ENCODE assay signal across 14 mouse cellular contexts in genomic region chr2:102277946-102278345, GRCm38 (mm10).
DNase-seq lines count a peak whose midpoint lies in the region; ATAC-seq and TF ChIP-seq lines count a peak whose summit lies in the region.
"Had no signal": no experiment of that assay in that cellular context is flagged by ENCODE, and none has a peak within 500 bp of the region (broad histone marks: within the 10 kb centered on the region; RNA-seq: fewer than 3 reads in every experiment).

No protein-coding gene starts in this region.

- no peak overlapping the region for H3K9ac ChIP-seq in kidney, postnatal 0 days (ENCODE audit: low read depth, low read length)
- no peak overlapping the region for H3K9ac ChIP-seq in kidney, embryonic 14.5 days (ENCODE audit: low read depth, low read length)
- H3K9ac ChIP-seq in stomach, postnatal 0 days (ENCODE audit: low read length), result no peak overlapping the region
- H3K9ac ChIP-seq: heart, embryonic 12.5 days; liver, embryonic 15.5 days had no signal

- TF ChIP-seq CTCF in kidney, postnatal 0 days (IDR thresholded peaks at IDR 0.05; ENCODE audit: low read depth), result no peak
- no peak for TF ChIP-seq CTCF in stomach, postnatal 0 days (IDR thresholded peaks at IDR 0.05; ENCODE audit: low read depth)

- no peak for TF ChIP-seq EP300 in stomach, postnatal 0 days (optimal IDR thresholded peaks at IDR 0.05)

- ATAC-seq in kidney, postnatal 0 days (replicated peaks; ENCODE audit: low FRiP score, low read depth), result no peak
- ATAC-seq in kidney, embryonic 14.5 days (ENCODE audit: low FRiP score, low TSS enrichment), result no peak
- ATAC-seq in stomach, postnatal 0 days (ENCODE audit: low FRiP score, low TSS enrichment), result no peak
- ATAC-seq: forebrain, embryonic 16.5 days; intestine, postnatal 0 days had no signal

- H3K4me1 ChIP-seq in kidney, postnatal 0 days (replicated peaks; ENCODE audit: insufficient read depth, low read length), result no peaks in the 10 kb centered on the region
- no peaks in the 10 kb centered on the region for H3K4me1 ChIP-seq in kidney, embryonic 14.5 days (ENCODE audit: control insufficient read depth, insufficient read depth, low read length)
- H3K4me1 ChIP-seq in limb, embryonic 10.5 days, result peaks cover 15% of the 10 kb centered on the region
- no peaks in the 10 kb centered on the region for H3K4me1 ChIP-seq in stomach, postnatal 0 days (replicated peaks; ENCODE audit: control insufficient read depth, insufficient read depth)
- H3K4me1 ChIP-seq: heart, embryonic 12.5 days; liver, embryonic 15.5 days had no signal

- H3K36me3 ChIP-seq in kidney, postnatal 0 days (ENCODE audit: insufficient read depth, low read length), result no peaks in the 10 kb centered on the region
- no peaks in the 10 kb centered on the region for H3K36me3 ChIP-seq in kidney, embryonic 14.5 days (ENCODE audit: control insufficient read depth, insufficient read depth, low read length)
- H3K36me3 ChIP-seq in limb, embryonic 10.5 days, result no peaks in the 10 kb centered on the region
- no peaks in the 10 kb centered on the region for H3K36me3 ChIP-seq in stomach, postnatal 0 days (ENCODE audit: control insufficient read depth, insufficient read depth, low read length)
- H3K36me3 ChIP-seq: heart, embryonic 12.5 days; liver, embryonic 15.5 days had no signal

- WGBS in kidney, postnatal 0 days, result 42% methylated on average over 1 of the region's 1 CpGs
- WGBS in kidney, embryonic 14.5 days, result 56% methylated on average over 1 of the region's 1 CpGs
- 46% methylated on average over 1 of the region's 1 CpGs for WGBS in limb, embryonic 10.5 days
- 38% methylated on average over 1 of the region's 1 CpGs for WGBS in stomach, postnatal 0 days

- H3K9me3 ChIP-seq in kidney, postnatal 0 days (replicated peaks; ENCODE audit: low read length), result no peaks in the 10 kb centered on the region
- H3K9me3 ChIP-seq in kidney, embryonic 14.5 days (ENCODE audit: control insufficient read depth, low read length), result no peaks in the 10 kb centered on the region
- no peaks in the 10 kb centered on the region for H3K9me3 ChIP-seq in limb, embryonic 10.5 days (replicated peaks)
- H3K9me3 ChIP-seq in stomach, postnatal 0 days (ENCODE audit: control insufficient read depth, low read length), result no peaks in the 10 kb centered on the region
- H3K9me3 ChIP-seq: heart, embryonic 12.5 days; liver, embryonic 15.5 days had no signal

- DNase-seq in kidney, postnatal 0 days (ENCODE audit: low spot score), result peak; percentile 60
- peak; percentile 44 for DNase-seq in A20 (ENCODE audit: low read depth, low spot score)
- DNase-seq in c-Kit-positive CD71-positive TER-119-negative erythroid progenitor cells, embryonic 14.5 days (ENCODE audit: low read depth), result peak; percentile 2
- DNase-seq in limb, embryonic 10.5 days (ENCODE audit: low spot score), result peak; percentile 43
- DNase-seq in stomach, postnatal 0 days (ENCODE audit: low spot score), result no peak
- no peak for DNase-seq in right cerebral cortex, adult 18-20 months
- DNase-seq in yolk sac, embryonic 10.5 days (ENCODE audit: low spot score), result no peak
- DNase-seq: cerebellum, postnatal 14 days had no signal

- no peak overlapping the region for H3K27ac ChIP-seq in kidney, postnatal 0 days
- no peak overlapping the region for H3K27ac ChIP-seq in kidney, embryonic 14.5 days (ENCODE audit: low read depth, low read length)
- H3K27ac ChIP-seq in limb, embryonic 10.5 days, result no peak overlapping the region
- H3K27ac ChIP-seq in stomach, postnatal 0 days (replicated peaks), result no peak overlapping the region
- H3K27ac ChIP-seq: liver, embryonic 15.5 days had no signal

- H3K4me3 ChIP-seq in kidney, postnatal 0 days (replicated peaks; ENCODE audit: low read depth, low read length), result no peak overlapping the region
- H3K4me3 ChIP-seq in kidney, embryonic 14.5 days (ENCODE audit: low read length), result no peak overlapping the region
- H3K4me3 ChIP-seq in limb, embryonic 10.5 days, result no peak overlapping the region
- H3K4me3 ChIP-seq in stomach, postnatal 0 days (ENCODE audit: low read depth, low read length), result no peak overlapping the region
- H3K4me3 ChIP-seq: heart, embryonic 12.5 days; liver, embryonic 15.5 days had no signal

- no peak overlapping the region for H3K4me2 ChIP-seq in kidney, postnatal 0 days (ENCODE audit: low read length)
- H3K4me2 ChIP-seq in kidney, embryonic 14.5 days (replicated peaks; ENCODE audit: low read depth, low read length), result no peak overlapping the region
- H3K4me2 ChIP-seq in stomach, postnatal 0 days (replicated peaks; ENCODE audit: low read depth), result no peak overlapping the region
- H3K4me2 ChIP-seq: heart, embryonic 12.5 days; liver, embryonic 15.5 days had no signal

- no peaks in the 10 kb centered on the region for H3K27me3 ChIP-seq in kidney, postnatal 0 days (ENCODE audit: insufficient read depth, low read length)
- no peaks in the 10 kb centered on the region for H3K27me3 ChIP-seq in kidney, embryonic 14.5 days (ENCODE audit: control insufficient read depth, insufficient read depth, low read length)
- no peaks in the 10 kb centered on the region for H3K27me3 ChIP-seq in limb, embryonic 10.5 days (ENCODE audit: low read depth, poor library complexity, severe bottlenecking)
- no peaks in the 10 kb centered on the region for H3K27me3 ChIP-seq in stomach, postnatal 0 days (ENCODE audit: control insufficient read depth, insufficient read depth, low read length)
- H3K27me3 ChIP-seq: CH12.LX; heart, embryonic 12.5 days; liver, embryonic 15.5 days had no signal

Comparison
In these comparisons a context has a peak if more than half of its experiments do, and no peak if none do; other contexts are left out.
1. DNase-seq: peak in kidney, postnatal 0 days (single experiment), A20 (single experiment), c-Kit-positive CD71-positive TER-119-negative erythroid progenitor cells, embryonic 14.5 days (single experiment) and limb, embryonic 10.5 days (single experiment); none in stomach, postnatal 0 days (single experiment), right cerebral cortex, adult 18-20 months (single experiment) and yolk sac, embryonic 10.5 days (single experiment).